Mouse (Mus musculus): ENCODE data around the gene U2af2.

DNA sequence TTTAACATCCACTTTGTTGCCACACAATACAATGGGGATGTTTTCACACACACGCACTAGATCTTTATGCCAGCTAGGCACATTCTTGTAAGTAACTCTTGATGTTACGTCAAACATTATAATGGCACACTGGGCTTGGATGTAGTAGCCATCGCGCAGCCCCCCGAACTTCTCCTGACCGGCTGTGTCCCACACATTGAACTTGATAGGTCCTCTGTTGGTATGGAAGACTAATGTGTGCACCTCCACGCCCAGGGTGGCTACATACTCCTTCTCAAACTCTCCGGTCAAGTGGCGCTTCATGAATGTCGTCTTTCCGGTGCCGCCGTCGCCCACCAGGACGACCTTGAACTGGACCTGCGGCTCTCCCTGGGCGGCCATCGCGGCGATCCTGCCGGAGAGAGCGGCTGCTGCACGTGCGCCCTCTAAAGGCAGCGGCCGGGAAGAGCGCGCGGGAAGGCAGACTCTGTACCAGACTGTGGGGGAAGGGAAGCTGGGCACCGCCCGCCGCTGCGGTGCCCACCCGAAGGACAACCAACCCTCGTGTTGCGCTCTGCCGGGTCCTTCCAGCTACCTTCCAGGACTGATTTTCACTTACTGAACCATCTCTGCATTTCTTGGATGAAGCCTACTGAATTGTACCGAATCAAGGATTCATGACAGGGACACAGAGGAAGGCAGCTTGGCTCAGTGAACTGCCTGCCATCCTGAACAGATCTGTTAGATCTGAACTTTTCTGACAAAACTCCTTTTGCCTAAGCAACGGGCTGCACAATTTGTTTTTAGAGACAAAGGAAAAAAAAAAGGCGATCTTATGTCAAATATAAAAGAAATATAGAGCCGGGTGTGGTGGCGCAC lies 63.8 kb downstream of the U2af2 start, which contains the start of gene Rasl2-9:
- TF ChIP-seq CTCF (IDR thresholded peaks at IDR 0.05; ENCODE audit: low read depth) (peak; percentile 93), EP300 (IDR thresholded peaks at IDR 0.05; ENCODE audit: low read depth) (no peak)

All from liver, embryonic 14.5 days (tissue).